Mouse (Mus musculus) T-helper 17 cell (primary cell): ENCODE measurements at regions not wholly inside any gene's neighbourhood (a gene's known extent, or its start where the extent isn't known, plus 50 kb on each side); places are given as distances from the start of the nearest gene placed in this dataset.
"Not testable (repeated sequence)": the region's sequence is repeated elsewhere in the genome, so short reads cannot be mapped to it uniquely, and the experiment has no call there.

Experiments
- in situ Hi-C, 2 experiments: fragments of 300-600 bp; cut with MboI, MseI; formaldehyde crosslinking; loops; 1 replicate in 1 of 2; 2 replicates in 1 of 2; pipeline ENCODE4 v1.15.1; 2025; ENCODE audit warnings: high pct_unique_total_duplicates in 2 of 2

DNA sequence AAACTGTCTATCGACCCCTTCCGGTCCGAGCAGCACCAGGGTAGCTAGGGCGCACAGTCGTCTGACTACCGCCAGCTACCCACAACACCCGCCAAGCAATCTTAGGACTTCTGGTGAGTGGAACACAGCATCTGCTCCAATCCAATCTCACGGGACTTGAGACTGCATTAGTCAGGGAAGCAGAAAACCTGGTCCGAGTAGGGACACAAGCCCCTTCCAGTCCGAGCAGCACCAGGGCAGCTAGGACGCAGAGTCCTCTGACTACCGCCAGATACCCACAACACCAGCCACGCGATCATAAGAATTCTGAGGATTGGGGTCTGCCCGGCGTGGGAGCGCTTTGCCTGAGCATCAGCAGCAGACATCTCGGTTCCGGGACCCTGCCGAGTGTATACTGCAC lies 79.6 kb downstream of the Gm10715 start:
- in situ Hi-C loops: not testable (repeated sequence)

DNA sequence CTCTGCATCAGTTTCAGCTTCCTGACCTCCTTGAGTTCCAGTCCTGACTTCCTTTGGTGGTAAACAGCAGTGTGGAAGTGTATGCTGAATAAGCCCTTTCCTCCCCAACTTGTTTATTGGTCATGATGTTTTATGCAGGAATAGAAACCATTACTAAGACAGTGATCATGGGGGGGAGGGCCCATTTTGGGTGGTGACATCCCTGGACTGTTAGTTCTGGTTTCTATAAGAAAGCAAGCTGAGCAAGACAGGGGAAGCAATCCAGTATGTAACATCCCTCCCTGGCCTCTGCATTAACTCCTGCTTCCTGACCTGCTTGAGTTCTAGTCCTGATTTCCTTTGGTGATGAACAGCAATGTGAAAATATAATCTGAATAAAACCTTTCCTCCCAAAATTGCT lies 124.5 kb downstream of the Gm10715 start:
- in situ Hi-C loops: no loop called here

GRCm38 (mm10) chr9:3184343-3184742 lies 147.7 kb downstream of the Gm10715 start:
- in situ Hi-C loops: no loop called here

GRCm38 (mm10) chr9:3199151-3200018 lies 135.6 kb upstream of the Alkbh8 start:
- in situ Hi-C loops: loop anchor here in 1 of 2 experiments (10.0 kb wide), 1 partner anchor 145 kb away; no protein-coding TSS in a partner anchor

DNA sequence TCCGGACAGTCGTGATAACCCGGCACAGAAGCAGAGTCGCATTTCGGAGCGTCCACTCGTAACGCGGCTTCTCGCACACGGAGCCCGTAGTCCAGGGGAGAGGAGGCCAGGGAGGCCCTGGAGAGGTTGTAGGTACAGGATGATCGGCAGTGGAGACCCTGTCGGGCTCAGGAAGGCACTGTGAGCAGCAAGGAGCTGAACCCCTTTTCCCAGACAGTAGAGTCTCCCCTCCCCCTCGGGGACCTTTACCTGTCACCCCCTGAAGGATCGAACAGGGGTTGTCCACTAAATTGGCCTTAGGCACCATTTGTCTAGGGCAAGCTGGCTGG lies 135.0 kb upstream of the Alkbh8 start:
- in situ Hi-C loops: loop anchor here in 1 of 2 experiments (10.0 kb wide), 1 partner anchor 145 kb away; no protein-coding TSS in a partner anchor

DNA sequence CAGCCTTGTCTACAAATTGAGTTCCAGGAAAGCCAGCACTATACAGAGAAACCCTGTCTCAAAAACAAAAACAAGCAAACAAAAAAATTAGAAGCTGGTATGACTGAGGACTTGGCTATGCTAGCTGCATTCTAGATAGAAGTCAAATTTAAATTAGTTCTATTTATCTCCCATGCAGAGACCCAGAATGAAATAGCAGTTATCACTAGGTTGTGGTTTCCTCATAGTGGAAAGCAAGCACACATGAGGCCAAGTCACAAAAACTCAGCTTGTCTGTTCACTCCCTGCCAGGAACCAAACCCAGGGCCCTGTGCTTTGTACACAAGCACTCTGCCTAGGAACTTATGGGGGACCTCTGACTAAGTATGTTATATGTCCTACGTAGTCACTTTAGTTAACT lies 126.8 kb upstream of the Alkbh8 start:
- in situ Hi-C loops: loop anchor here in 1 of 2 experiments (10.0 kb wide), 1 partner anchor 153 kb away; no protein-coding TSS in a partner anchor

- in situ Hi-C loops: no loop called here
Measured at GRCm38 (mm10) chr9:3258396-3259300, 76.3 kb upstream of the Alkbh8 start.

GRCm38 (mm10) chr9:3260181-3260580 lies 74.8 kb upstream of the Alkbh8 start:
- in situ Hi-C loops: no loop called here

GRCm38 (mm10) chr9:3260860-3261259 lies 74.1 kb upstream of the Alkbh8 start:
- in situ Hi-C loops: no loop called here

DNA sequence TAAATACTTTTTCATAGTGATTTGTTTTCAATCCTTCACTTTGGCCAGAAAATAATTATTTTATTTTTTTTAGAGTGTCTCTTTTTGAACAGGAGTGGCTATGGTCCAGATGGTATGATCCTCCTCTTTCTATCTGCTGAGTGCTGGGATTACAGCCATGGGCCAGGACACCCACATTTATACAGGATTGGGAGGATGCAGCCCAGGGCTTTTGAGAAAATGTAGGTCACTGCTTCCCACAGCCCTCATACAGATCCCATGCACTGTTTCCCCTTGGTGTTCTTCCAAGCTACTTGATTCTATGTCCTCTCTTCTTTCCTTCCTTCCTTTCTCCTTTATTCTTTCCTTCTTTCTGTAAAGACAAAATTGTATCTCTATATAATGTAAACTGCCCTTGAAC lies 70.5 kb upstream of the Alkbh8 start:
- in situ Hi-C loops: no loop called here

- in situ Hi-C loops: not testable (repeated sequence)
Measured at GRCm38 (mm10) chr9:3280496-3280895, 54.4 kb upstream of the Alkbh8 start.

GRCm38 (mm10) chr9:3281906-3282305 lies 53.0 kb upstream of the Alkbh8 start:
- in situ Hi-C loops: not testable (repeated sequence)

GRCm38 (mm10) chr9:3283381-3283780 lies 51.6 kb upstream of the Alkbh8 start:
- in situ Hi-C loops: not testable (repeated sequence)
